Mouse (Mus musculus) lung, postnatal 14 days (tissue): Measurements from ENCODE around the gene Slc9a4.
"Not testable (repeated sequence)": the region's sequence is repeated elsewhere in the genome, so short reads cannot be mapped to it uniquely, and the experiment has no call there.

ENCODE experiments used
- DNase-seq: peaks from one replicate; pipeline ENCODE4 v3.0.0; 2021

The Slc9a4 gene

GRCm38 (mm10) chr1:40579784-40580183 lies at the start of gene Slc9a4:
Gene Slc9a4 (plus strand): TSS chr1:40580081.
- DNase-seq = peak; percentile 32

- DNase-seq = no peak
These were observed 42.3 kb upstream of the Slc9a4 start for GRCm38 (mm10) chr1:40537577-40537976.

GRCm38 (mm10) chr1:40544650-40545049 lies 35.2 kb upstream of the Slc9a4 start:
- peak; percentile 80 for DNase-seq

GRCm38 (mm10) chr1:40546645-40547044 lies 33.2 kb upstream of the Slc9a4 start:
- no peak for DNase-seq

GRCm38 (mm10) chr1:40547064-40547572 lies 32.8 kb upstream of the Slc9a4 start:
- no peak for DNase-seq

- DNase-seq = no peak
These were observed 32.1 kb upstream of the Slc9a4 start for GRCm38 (mm10) chr1:40547762-40548161.

GRCm38 (mm10) chr1:40569374-40569773 lies 10.5 kb upstream of the Slc9a4 start:
- DNase-seq = no peak

- no peak for DNase-seq
These were observed 388 bp downstream of the Slc9a4 start for GRCm38 (mm10) chr1:40580269-40580668.

- DNase-seq = no peak
These were observed 6.9 kb downstream of the Slc9a4 start for GRCm38 (mm10) chr1:40586776-40587175.

- no peak for DNase-seq
These were observed 11.1 kb downstream of the Slc9a4 start for GRCm38 (mm10) chr1:40590931-40591330.

GRCm38 (mm10) chr1:40597822-40598221 lies 17.9 kb downstream of the Slc9a4 start:
- DNase-seq = no peak

- not testable (repeated sequence) for DNase-seq
These were observed 19.8 kb downstream of the Slc9a4 start for GRCm38 (mm10) chr1:40599661-40600060.

- DNase-seq = no peak
These were observed 20.8 kb downstream of the Slc9a4 start for GRCm38 (mm10) chr1:40600394-40601327.

- no peak for DNase-seq
These were observed 21.6 kb downstream of the Slc9a4 start for GRCm38 (mm10) chr1:40601461-40601860.

- DNase-seq = no peak
These were observed 33.3 kb downstream of the Slc9a4 start for GRCm38 (mm10) chr1:40613219-40613618.

GRCm38 (mm10) chr1:40619093-40619492 lies 39.2 kb downstream of the Slc9a4 start:
- no peak for DNase-seq

- DNase-seq = no peak
These were observed 40.0 kb downstream of the Slc9a4 start for GRCm38 (mm10) chr1:40619871-40620270.

GRCm38 (mm10) chr1:40624954-40625353 lies 45.1 kb downstream of the Slc9a4 start:
- DNase-seq = no peak

GRCm38 (mm10) chr1:40626954-40627353 lies 47.1 kb downstream of the Slc9a4 start:
- no peak for DNase-seq

- no peak for DNase-seq
These were observed 48.6 kb downstream of the Slc9a4 start for GRCm38 (mm10) chr1:40628443-40628842.

- DNase-seq = no peak
These were observed 52.7 kb downstream of the Slc9a4 start for GRCm38 (mm10) chr1:40632407-40633062.

GRCm38 (mm10) chr1:40634608-40635007 lies 54.7 kb downstream of the Slc9a4 start:
- no peak for DNase-seq

GRCm38 (mm10) chr1:40648234-40648633 lies 68.4 kb downstream of the Slc9a4 start:
- no peak for DNase-seq
